Mouse (Mus musculus) intestine, embryonic 16.5 days (tissue): ENCODE measurements around the gene Snx9. TPM values are rescaled to one million over a fixed set of nuclear protein-coding genes. Genes with fewer than 3 reads are reported as not detected.

Source experiments
- ATAC-seq: fragments of 200-750 bp; cut with Nextera tagmentation; 2 replicates; pipeline ENCODE4 v1.8.0; 2017; ENCODE audit warnings: moderate TSS enrichment, moderate library complexity
- H3K27ac ChIP-seq: fragments of 300-500 bp; sonication (generic); 2 replicates; pipeline ENCODE4 v1.5.1; 2014; ENCODE audit warnings: mild to moderate bottlenecking, low read length
- H3K27me3 ChIP-seq: fragments of 300-500 bp; sonication (generic); replicated peaks from 2 replicates; pipeline ENCODE4 v1.6.1; 2014; ENCODE audit warnings: low read length, control low read depth, mixed read lengths; ENCODE audit not compliant: control insufficient read depth, insufficient read depth
- H3K36me3 ChIP-seq: fragments of 300-500 bp; sonication (generic); 2 replicates; pipeline ENCODE4 v1.6.1; 2014; ENCODE audit warnings: low read length, control low read depth; ENCODE audit not compliant: control insufficient read depth, insufficient read depth
- H3K4me1 ChIP-seq: fragments of 300-500 bp; sonication (generic); 2 replicates; pipeline ENCODE4 v1.6.1; 2014; ENCODE audit warnings: low read length, control low read depth, mixed read lengths; ENCODE audit not compliant: control insufficient read depth, insufficient read depth
- H3K4me2 ChIP-seq: fragments of 300-500 bp; sonication (generic); 2 replicates; pipeline ENCODE4 v1.6.1; 2014; ENCODE audit warnings: low read depth, low read length, control low read depth
- H3K4me3 ChIP-seq: fragments of 300-500 bp; sonication (generic); 2 replicates; pipeline ENCODE4 v1.5.1; 2014; ENCODE audit warnings: mild to moderate bottlenecking, low read length
- H3K9ac ChIP-seq: fragments of 300-500 bp; sonication (generic); 2 replicates; pipeline ENCODE4 v1.6.1; 2014; ENCODE audit warnings: low read depth, low read length
- H3K9me3 ChIP-seq: fragments of 300-500 bp; sonication (generic); 2 replicates; pipeline ENCODE4 v1.6.1; 2016; ENCODE audit warnings: low read length, control low read depth; ENCODE audit not compliant: control insufficient read depth
- WGBS: fragments of 180-500 bp; shearing (Covaris S2); extraction: QIAGEN DNeasy Blood & Tissue Kit; methylation state at CpG from one replicate; pipeline ENCODE4 v1.1.7; 2014; 5-methylcytosine and 5-hydroxymethylcytosine counted together
- polyA plus RNA-seq: library from polyadenylated mRNA; unstranded; fragments of >200 nt; fragmentation: Nextera tagmentation; extraction: Ambion mirVana; gene quantifications from 2 replicates; pipeline ENCODE4 v1.2.1, GENCODE M21; 2015

The Snx9 gene
- polyA plus RNA-seq, 1 experiment from 2014 or later = 52.6 TPM

DNA sequence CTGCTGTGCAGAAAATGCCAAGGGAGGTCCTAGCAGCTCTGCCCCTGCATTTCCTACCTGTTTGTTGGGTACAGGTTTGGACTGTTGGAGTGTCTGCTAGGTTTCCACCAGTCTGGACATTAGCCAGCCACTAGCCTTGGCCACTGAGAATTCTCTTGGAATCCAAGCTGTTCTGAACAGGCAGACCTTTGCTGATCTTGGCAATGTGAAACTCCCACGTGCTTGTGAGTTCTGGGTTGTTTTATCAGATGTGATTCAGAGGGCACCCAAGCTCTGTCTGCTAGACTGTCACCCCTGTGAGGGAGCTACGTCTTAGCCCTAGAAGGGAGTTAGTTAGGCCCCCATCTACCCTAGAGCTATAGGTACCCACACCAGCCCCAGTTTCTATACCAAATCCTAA is 96.3 kb downstream of the Snx9 start:
- Histone ChIP-seq H3K9me3 (no peaks in the 10 kb centered on the region), H3K4me3 (no peak overlapping the region), H3K4me1 (peaks cover 19% of the 10 kb centered on the region), H3K36me3 (no peaks in the 10 kb centered on the region), H3K9ac (no peak overlapping the region), H3K27me3 (no peaks in the 10 kb centered on the region), H3K4me2 (no peak overlapping the region), H3K27ac (no peak overlapping the region)
- ATAC-seq = no peak
- WGBS = 74% methylated on average over 2 of the region's 2 CpGs

DNA sequence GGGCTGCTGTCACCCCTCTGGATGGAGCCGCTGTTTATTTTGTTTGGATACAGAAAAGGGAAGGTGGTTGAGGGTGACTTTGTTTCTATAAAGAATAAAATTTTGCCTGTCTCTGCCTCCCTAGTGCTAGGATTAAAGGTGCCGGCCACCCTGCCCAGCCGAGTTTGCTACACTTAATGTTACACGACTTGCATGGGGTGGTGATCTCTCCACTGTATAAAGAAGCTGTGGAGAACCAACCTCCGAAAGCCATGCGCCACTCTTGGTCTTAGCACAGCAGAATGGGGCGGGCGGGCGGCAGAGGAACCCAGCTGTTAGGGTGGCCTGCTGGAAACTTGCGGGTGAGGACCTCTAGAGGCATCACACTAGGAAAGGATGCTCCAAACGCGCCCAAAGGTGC is 98.7 kb downstream of the Snx9 start:
- Histone ChIP-seq H3K27me3 (no peaks in the 10 kb centered on the region), H3K27ac (no peak overlapping the region), H3K9ac (no peak overlapping the region), H3K4me2 (no peak overlapping the region), H3K9me3 (no peaks in the 10 kb centered on the region), H3K4me3 (no peak overlapping the region), H3K4me1 (peaks cover 24% of the 10 kb centered on the region), H3K36me3 (no peaks in the 10 kb centered on the region)
- 69% methylated on average over 12 of the region's 12 CpGs for WGBS
- no peak for ATAC-seq

- no peaks in the 10 kb centered on the region for H3K36me3 ChIP-seq
- under 1% methylated on average over 26 of the region's 38 CpGs for WGBS
These were observed 99.7 kb downstream of the Snx9 start for GRCm38 (mm10) chr17:5940792-5941191.

GRCm38 (mm10) chr17:5941230-5942043 is 100.3 kb downstream of the Snx9 start, which contains the start of gene Synj2:
TSS of gene Synj2 (plus strand) at chr17:5941280.
- Histone ChIP-seq H3K4me2 (peak within 1 kb of the TSS; percentile 92), H3K9ac (peak within 1 kb of the TSS; percentile 94), H3K4me1 (peaks cover 15% of the 10 kb centered on the region), H3K27ac (peak within 1 kb of the TSS; percentile 90), H3K4me3 (peak within 1 kb of the TSS; percentile 81), H3K27me3 (no peaks in the 10 kb centered on the region), H3K36me3 (no peaks in the 10 kb centered on the region), H3K9me3 (no peaks in the 10 kb centered on the region)
- ATAC-seq = peak; percentile 79
- under 1% methylated on average over 42 of the region's 52 CpGs for WGBS

More at GRCm38 (mm10) chr17:5940792-5941191, 99.7 kb downstream of the Snx9 start:
- Histone ChIP-seq H3K27me3 (no peaks in the 10 kb centered on the region), H3K9me3 (no peaks in the 10 kb centered on the region), H3K9ac (peak overlapping the region; percentile 77), H3K4me1 (peaks cover 18% of the 10 kb centered on the region), H3K4me3 (peak overlapping the region; percentile 81), H3K4me2 (peak overlapping the region; percentile 92), H3K27ac (no peak overlapping the region; the same call in 1 of the 2 replicates)
- peak; percentile 92 for ATAC-seq

DNA sequence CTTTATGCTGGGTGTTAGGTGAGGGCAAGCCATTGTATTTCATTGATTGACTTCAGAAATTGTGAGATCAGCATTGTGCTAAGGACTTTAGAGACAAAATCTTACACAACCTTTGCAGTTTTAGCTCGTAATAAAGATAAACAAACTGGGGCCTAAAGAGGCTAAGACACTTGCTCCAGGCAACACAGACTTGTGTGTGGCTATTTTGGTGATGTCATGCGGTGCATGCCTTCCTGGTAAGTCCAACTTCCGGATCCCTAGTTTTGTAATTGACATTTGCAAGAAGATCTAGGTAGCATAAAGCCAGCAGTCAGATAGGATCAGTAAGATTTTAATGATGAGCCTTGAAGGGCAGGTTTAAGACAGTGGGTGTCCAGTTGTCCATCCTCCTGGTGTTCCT is 101.0 kb downstream of the Snx9 start:
- 49% methylated on average over 3 of the region's 3 CpGs for WGBS
- Histone ChIP-seq H3K4me2 (peak overlapping the region; percentile 89), H3K4me1 (peaks cover 19% of the 10 kb centered on the region), H3K36me3 (no peaks in the 10 kb centered on the region), H3K9ac (peak overlapping the region; percentile 94; the same call in 1 of the 2 replicates), H3K4me3 (peak overlapping the region; percentile 81), H3K27ac (peak overlapping the region; percentile 90), H3K27me3 (no peaks in the 10 kb centered on the region), H3K9me3 (no peaks in the 10 kb centered on the region)
- 0 out of 2 replicates have a peak, but pooled peaks have one; percentile 7 for ATAC-seq

DNA sequence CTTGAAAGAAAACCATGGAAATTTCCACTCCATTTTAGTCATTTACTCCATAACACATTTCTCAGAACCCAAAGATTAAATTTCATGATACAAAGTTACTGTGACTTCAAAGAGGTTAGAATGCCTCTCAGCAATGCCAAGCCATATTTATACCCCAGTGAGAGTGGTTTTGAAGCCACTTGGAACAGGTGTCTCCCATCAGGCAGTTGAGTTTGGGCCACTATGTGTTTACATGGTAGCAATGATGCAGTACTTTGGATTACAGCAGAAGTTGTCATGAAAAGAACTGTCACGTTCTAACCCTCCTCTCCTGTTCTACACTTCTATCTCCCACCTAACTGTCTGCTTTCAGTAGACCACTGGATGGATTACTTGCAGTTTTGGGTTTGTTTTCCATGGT is 101.9 kb downstream of the Snx9 start:
- no peak overlapping the region for H3K4me3 ChIP-seq
- no peak overlapping the region for H3K9ac ChIP-seq
- H3K4me2 ChIP-seq = no peak overlapping the region
- no peak for ATAC-seq
- H3K36me3 ChIP-seq = no peaks in the 10 kb centered on the region
- peaks cover 19% of the 10 kb centered on the region for H3K4me1 ChIP-seq
- H3K27me3 ChIP-seq = no peaks in the 10 kb centered on the region
- H3K9me3 ChIP-seq = no peaks in the 10 kb centered on the region
- no peak overlapping the region for H3K27ac ChIP-seq
- 60% methylated on average over 1 of the region's 1 CpGs for WGBS

- no peak overlapping the region for H3K4me3 ChIP-seq
- no peak overlapping the region for H3K27ac ChIP-seq
- H3K4me1 ChIP-seq = peaks cover 18% of the 10 kb centered on the region
- H3K9ac ChIP-seq = no peak overlapping the region
- no peaks in the 10 kb centered on the region for H3K27me3 ChIP-seq
- 63% methylated on average over 3 of the region's 3 CpGs for WGBS
- H3K4me2 ChIP-seq = no peak overlapping the region
- no peaks in the 10 kb centered on the region for H3K36me3 ChIP-seq
- no peaks in the 10 kb centered on the region for H3K9me3 ChIP-seq
- ATAC-seq = no peak
These were observed 105.9 kb downstream of the Snx9 start for GRCm38 (mm10) chr17:5947039-5947438.

DNA sequence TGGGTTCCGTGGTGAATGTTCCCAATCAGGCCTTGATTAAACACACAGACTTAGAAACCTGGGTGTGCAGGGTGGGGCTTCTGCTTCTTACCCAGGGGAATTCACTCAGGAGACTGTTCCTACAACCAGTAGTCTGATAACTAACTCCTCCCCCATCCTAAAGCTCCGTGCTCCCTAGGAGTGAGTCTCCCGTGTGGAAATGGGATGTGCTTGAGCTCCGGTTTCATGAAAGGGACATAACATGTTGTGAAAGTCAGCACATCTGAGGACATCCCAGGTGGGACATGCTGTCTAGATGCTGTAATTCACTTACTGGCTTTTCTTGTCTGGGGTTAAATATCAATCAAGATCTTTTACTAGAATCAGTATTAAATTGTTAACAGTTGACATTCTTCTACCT is 111.3 kb downstream of the Snx9 start:
- Histone ChIP-seq H3K9me3 (no peaks in the 10 kb centered on the region), H3K9ac (no peak overlapping the region), H3K4me2 (no peak overlapping the region), H3K4me1 (peaks cover 9% of the 10 kb centered on the region), H3K4me3 (no peak overlapping the region), H3K36me3 (no peaks in the 10 kb centered on the region), H3K27ac (no peak overlapping the region), H3K27me3 (no peaks in the 10 kb centered on the region)
- 67% methylated on average over 4 of the region's 4 CpGs for WGBS
- ATAC-seq = no peak

DNA sequence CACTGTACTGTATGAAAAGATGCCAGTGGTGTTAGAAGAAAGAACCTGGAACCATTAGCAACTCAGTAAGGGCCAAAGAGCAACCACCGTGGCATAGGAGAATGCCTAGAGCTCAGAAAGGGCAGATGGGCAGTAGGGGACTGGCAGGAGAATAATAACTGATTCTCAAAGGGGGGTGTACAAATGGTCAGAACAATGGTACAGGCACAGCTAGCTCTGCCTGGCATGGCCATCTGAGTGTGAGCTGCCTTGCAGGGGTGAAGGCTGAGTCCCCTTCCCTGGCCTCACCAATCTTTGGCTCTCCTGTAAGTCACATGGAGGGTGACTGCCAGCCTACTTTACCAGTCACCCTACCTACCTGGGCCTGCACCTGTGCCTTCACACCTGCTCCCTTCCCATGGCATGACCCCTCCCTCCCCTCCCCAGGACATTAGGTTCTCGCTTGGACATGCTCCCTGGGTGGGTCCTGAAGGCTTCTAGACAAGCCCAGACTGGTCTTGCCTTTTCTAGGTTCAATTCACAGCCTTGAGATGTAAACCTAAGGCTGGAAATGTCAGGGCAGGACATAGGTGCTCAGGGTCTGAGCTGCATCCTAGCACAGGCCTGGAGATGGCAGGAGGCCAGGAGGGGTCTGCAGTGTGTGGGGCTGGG is 115.3 kb downstream of the Snx9 start:
- Histone ChIP-seq H3K4me1 (peaks cover 28% of the 10 kb centered on the region), H3K36me3 (no peaks in the 10 kb centered on the region), H3K27me3 (no peaks in the 10 kb centered on the region), H3K9ac (no peak overlapping the region), H3K27ac (no peak overlapping the region), H3K4me2 (no peak overlapping the region), H3K4me3 (no peak overlapping the region), H3K9me3 (no peaks in the 10 kb centered on the region)
- peak; percentile 43; the same call in 1 of the 2 replicates for ATAC-seq
- WGBS = 83% methylated on average over 2 of the region's 2 CpGs
